Mouse (Mus musculus): ENCODE results near the gene Slc35f2. TPM values are rescaled to one million over a fixed set of nuclear protein-coding genes. Genes with fewer than 3 reads are reported as not detected.
A peak's percentile ranks its signal among the peaks of the same experiment; 100 is the strongest.

Gene Slc35f2
- polyA plus RNA-seq, 1 experiment from 2014 or later, result 0.30 TPM

DNA sequence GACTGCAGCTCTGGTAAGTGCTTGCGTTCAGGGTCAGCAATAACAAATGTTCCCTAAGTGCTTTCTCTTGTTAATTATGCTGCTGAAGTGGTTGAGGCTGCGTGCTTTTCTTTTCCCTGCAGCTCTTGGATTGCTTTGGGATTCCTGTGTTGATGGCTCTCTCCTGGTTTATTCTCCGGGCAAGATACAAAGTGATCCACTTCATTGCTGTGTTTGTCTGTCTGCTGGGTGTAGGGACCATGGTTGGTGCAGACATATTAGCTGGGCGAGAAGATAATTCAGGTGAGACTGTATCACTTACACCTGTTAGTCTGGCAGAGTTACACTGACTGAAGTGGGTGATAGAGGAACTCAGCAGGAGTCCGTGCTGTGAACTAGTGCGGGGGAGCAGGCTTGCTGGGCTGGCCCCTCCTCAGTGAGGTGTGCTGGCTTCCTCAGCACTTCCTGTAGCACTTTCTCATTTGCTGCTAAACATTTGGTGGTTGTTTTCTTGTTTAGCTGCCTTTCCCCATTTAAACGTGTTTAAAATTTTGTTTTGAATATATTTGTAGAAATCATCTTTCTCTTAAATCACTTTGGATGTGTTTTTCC is 35.3 kb downstream of the Slc35f2 start:
- WGBS (ENCODE audit: insufficient replicate concordance), result 26% methylated on average over 7 of the region's 7 CpGs
- no peak overlapping the region for H3K27ac ChIP-seq (ENCODE audit: low read length)
- H3K4me1 ChIP-seq (ENCODE audit: control insufficient read depth, low read depth, low read length), result no peaks in the 10 kb centered on the region
- ATAC-seq (ENCODE audit: low read depth), result no peak
- no peak overlapping the region for H3K4me3 ChIP-seq (ENCODE audit: low read depth, low read length)
- no peaks in the 10 kb centered on the region for H3K9me3 ChIP-seq (replicated peaks; ENCODE audit: control insufficient read depth, low read length)
- H3K27me3 ChIP-seq (ENCODE audit: control insufficient read depth, insufficient read depth, low read depth, low read length), result no peaks in the 10 kb centered on the region
- H3K4me2 ChIP-seq (ENCODE audit: low read depth, low read length), result no peak overlapping the region
- no peaks in the 10 kb centered on the region for H3K36me3 ChIP-seq (ENCODE audit: control insufficient read depth, insufficient read depth)
- no peak overlapping the region for H3K9ac ChIP-seq (ENCODE audit: low read depth, low read length)

- Histone ChIP-seq H3K4me2 (ENCODE audit: low read depth, low read length) (no peak overlapping the region), H3K4me1 (ENCODE audit: control insufficient read depth, low read depth, low read length) (no peaks in the 10 kb centered on the region), H3K36me3 (ENCODE audit: control insufficient read depth, insufficient read depth) (no peaks in the 10 kb centered on the region), H3K4me3 (ENCODE audit: low read depth, low read length) (no peak overlapping the region), H3K9ac (ENCODE audit: low read depth, low read length) (no peak overlapping the region), H3K27ac (ENCODE audit: low read length) (no peak overlapping the region), H3K27me3 (ENCODE audit: control insufficient read depth, insufficient read depth, low read depth, low read length) (no peaks in the 10 kb centered on the region), H3K9me3 (replicated peaks; ENCODE audit: control insufficient read depth, low read length) (no peaks in the 10 kb centered on the region)
- WGBS (ENCODE audit: insufficient replicate concordance), result 74% methylated on average over 6 of the region's 6 CpGs
- ATAC-seq (ENCODE audit: low read depth), result no peak
Measured at GRCm38 (mm10) chr9:53813418-53813817, 42.1 kb downstream of the Slc35f2 start.

GRCm38 (mm10) chr9:53818760-53819159 is 47.4 kb downstream of the Slc35f2 start:
- Histone ChIP-seq H3K27ac (ENCODE audit: low read length) (no peak overlapping the region), H3K36me3 (ENCODE audit: control insufficient read depth, insufficient read depth) (no peaks in the 10 kb centered on the region), H3K9ac (ENCODE audit: low read depth, low read length) (no peak overlapping the region), H3K4me2 (ENCODE audit: low read depth, low read length) (no peak overlapping the region), H3K4me1 (ENCODE audit: control insufficient read depth, low read depth, low read length) (no peaks in the 10 kb centered on the region), H3K27me3 (ENCODE audit: control insufficient read depth, insufficient read depth, low read depth, low read length) (no peaks in the 10 kb centered on the region), H3K4me3 (ENCODE audit: low read depth, low read length) (no peak overlapping the region), H3K9me3 (replicated peaks; ENCODE audit: control insufficient read depth, low read length) (no peaks in the 10 kb centered on the region)
- WGBS (ENCODE audit: insufficient replicate concordance), result 12% methylated on average over 4 of the region's 4 CpGs
- no peak for ATAC-seq (ENCODE audit: low read depth)

DNA sequence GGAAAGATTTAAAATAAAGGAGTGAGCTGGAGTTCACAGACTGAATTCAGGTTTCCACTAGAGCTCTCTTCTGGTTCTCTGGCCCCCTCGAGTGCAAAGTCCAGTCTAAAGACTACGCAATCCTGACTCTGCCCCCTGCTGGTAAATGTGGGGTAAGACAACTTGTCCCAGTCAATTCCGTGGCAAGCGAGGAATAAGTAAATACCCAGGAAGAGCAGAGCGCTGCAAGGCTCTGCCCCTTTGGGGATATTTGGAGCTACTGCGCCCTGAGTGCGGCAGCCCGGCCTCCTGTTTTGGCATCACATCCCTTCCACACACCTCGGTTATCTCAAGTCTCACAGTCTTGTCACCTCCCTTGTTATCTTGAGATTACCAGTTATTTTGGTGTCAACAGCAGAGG is 54.0 kb downstream of the Slc35f2 start:
- H3K9ac ChIP-seq (ENCODE audit: low read depth, low read length), result no peak overlapping the region
- no peaks in the 10 kb centered on the region for H3K36me3 ChIP-seq (ENCODE audit: control insufficient read depth, insufficient read depth)
- 4% methylated on average over 9 of the region's 9 CpGs for WGBS (ENCODE audit: insufficient replicate concordance)
- no peak overlapping the region for H3K27ac ChIP-seq (ENCODE audit: low read length)
- H3K4me3 ChIP-seq (ENCODE audit: low read depth, low read length), result no peak overlapping the region
- no peaks in the 10 kb centered on the region for H3K9me3 ChIP-seq (replicated peaks; ENCODE audit: control insufficient read depth, low read length)
- H3K27me3 ChIP-seq (ENCODE audit: control insufficient read depth, insufficient read depth, low read depth, low read length), result no peaks in the 10 kb centered on the region
- no peak overlapping the region for H3K4me2 ChIP-seq (ENCODE audit: low read depth, low read length)
- ATAC-seq (ENCODE audit: low read depth), result no peak
- peaks cover 2% of the 10 kb centered on the region; the same call in 1 of the 2 replicates for H3K4me1 ChIP-seq (ENCODE audit: control insufficient read depth, low read depth, low read length)

- Histone ChIP-seq H3K9me3 (replicated peaks; ENCODE audit: control insufficient read depth, low read length) (no peaks in the 10 kb centered on the region), H3K27ac (ENCODE audit: low read length) (no peak overlapping the region), H3K4me2 (ENCODE audit: low read depth, low read length) (peak overlapping the region; percentile 51), H3K36me3 (ENCODE audit: control insufficient read depth, insufficient read depth) (no peaks in the 10 kb centered on the region), H3K4me3 (ENCODE audit: low read depth, low read length) (peak overlapping the region; percentile 47), H3K9ac (ENCODE audit: low read depth, low read length) (no peak overlapping the region), H3K4me1 (ENCODE audit: control insufficient read depth, low read depth, low read length) (peaks cover 2% of the 10 kb centered on the region; the same call in 1 of the 2 replicates), H3K27me3 (ENCODE audit: control insufficient read depth, insufficient read depth, low read depth, low read length) (no peaks in the 10 kb centered on the region)
- 14% methylated on average over 14 of the region's 14 CpGs for WGBS (ENCODE audit: insufficient replicate concordance)
- no peak for ATAC-seq (ENCODE audit: low read depth)
Measured at GRCm38 (mm10) chr9:53829081-53829865, 57.9 kb downstream of the Slc35f2 start.

GRCm38 (mm10) chr9:53829866-53830209 is 58.5 kb downstream of the Slc35f2 start:
- ATAC-seq (ENCODE audit: low read depth), result no peak
- no peak overlapping the region for H3K27ac ChIP-seq (ENCODE audit: low read length)
- H3K9ac ChIP-seq (ENCODE audit: low read depth, low read length), result no peak overlapping the region
- H3K9me3 ChIP-seq (replicated peaks; ENCODE audit: control insufficient read depth, low read length), result no peaks in the 10 kb centered on the region
- H3K27me3 ChIP-seq (ENCODE audit: control insufficient read depth, insufficient read depth, low read depth, low read length), result no peaks in the 10 kb centered on the region
- WGBS (ENCODE audit: insufficient replicate concordance), result 35% methylated on average over 2 of the region's 2 CpGs
- no peaks in the 10 kb centered on the region for H3K36me3 ChIP-seq (ENCODE audit: control insufficient read depth, insufficient read depth)
- H3K4me3 ChIP-seq (ENCODE audit: low read depth, low read length), result peak overlapping the region; percentile 47
- H3K4me1 ChIP-seq (ENCODE audit: control insufficient read depth, low read depth, low read length), result peaks cover 2% of the 10 kb centered on the region; the same call in 1 of the 2 replicates
- peak overlapping the region; percentile 51 for H3K4me2 ChIP-seq (ENCODE audit: low read depth, low read length)

GRCm38 (mm10) chr9:53835039-53835438 is 63.7 kb downstream of the Slc35f2 start:
- WGBS (ENCODE audit: insufficient replicate concordance), result 52% methylated on average over 3 of the region's 3 CpGs
- H3K36me3 ChIP-seq (ENCODE audit: control insufficient read depth, insufficient read depth), result no peaks in the 10 kb centered on the region
- no peak overlapping the region for H3K9ac ChIP-seq (ENCODE audit: low read depth, low read length)
- H3K4me3 ChIP-seq (ENCODE audit: low read depth, low read length), result no peak overlapping the region
- H3K27me3 ChIP-seq (ENCODE audit: control insufficient read depth, insufficient read depth, low read depth, low read length), result no peaks in the 10 kb centered on the region
- H3K4me2 ChIP-seq (ENCODE audit: low read depth, low read length), result no peak overlapping the region
- ATAC-seq (ENCODE audit: low read depth), result no peak
- H3K4me1 ChIP-seq (ENCODE audit: control insufficient read depth, low read depth, low read length), result no peaks in the 10 kb centered on the region
- no peaks in the 10 kb centered on the region for H3K9me3 ChIP-seq (replicated peaks; ENCODE audit: control insufficient read depth, low read length)
- no peak overlapping the region for H3K27ac ChIP-seq (ENCODE audit: low read length)

- ATAC-seq (ENCODE audit: low read depth), result no peak
- Histone ChIP-seq H3K4me3 (ENCODE audit: low read depth, low read length) (no peak overlapping the region), H3K4me1 (ENCODE audit: control insufficient read depth, low read depth, low read length) (no peaks in the 10 kb centered on the region), H3K36me3 (ENCODE audit: control insufficient read depth, insufficient read depth) (no peaks in the 10 kb centered on the region), H3K9me3 (replicated peaks; ENCODE audit: control insufficient read depth, low read length) (no peaks in the 10 kb centered on the region), H3K27me3 (ENCODE audit: control insufficient read depth, insufficient read depth, low read depth, low read length) (no peaks in the 10 kb centered on the region), H3K27ac (ENCODE audit: low read length) (no peak overlapping the region), H3K9ac (ENCODE audit: low read depth, low read length) (no peak overlapping the region), H3K4me2 (ENCODE audit: low read depth, low read length) (no peak overlapping the region)
- WGBS (ENCODE audit: insufficient replicate concordance), result 54% methylated on average over 4 of the region's 4 CpGs
Measured at GRCm38 (mm10) chr9:53835976-53836375, 64.6 kb downstream of the Slc35f2 start.

DNA sequence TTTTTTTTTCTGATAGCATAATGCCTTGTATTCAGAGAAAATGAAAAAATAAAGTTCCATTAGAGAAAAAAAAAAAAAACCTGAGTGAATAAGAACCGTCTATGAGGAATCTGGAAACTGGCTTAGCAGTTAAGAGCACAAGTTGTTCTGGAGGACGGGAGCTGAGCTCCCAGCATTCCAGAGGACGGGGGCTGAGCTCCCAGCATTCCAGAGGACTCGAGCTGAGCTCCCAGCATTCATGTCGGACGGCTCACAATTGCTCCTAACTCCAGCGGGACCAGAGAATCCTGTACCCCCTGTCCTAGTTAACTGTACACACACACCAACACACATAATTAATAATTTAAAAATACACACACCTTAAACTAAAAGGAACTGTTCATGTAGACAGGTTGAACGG is 67.5 kb downstream of the Slc35f2 start:
- H3K27me3 ChIP-seq (ENCODE audit: control insufficient read depth, insufficient read depth, low read depth, low read length), result no peaks in the 10 kb centered on the region
- no peak overlapping the region for H3K9ac ChIP-seq (ENCODE audit: low read depth, low read length)
- H3K9me3 ChIP-seq (replicated peaks; ENCODE audit: control insufficient read depth, low read length), result no peaks in the 10 kb centered on the region
- ATAC-seq (ENCODE audit: low read depth), result no peak
- H3K36me3 ChIP-seq (ENCODE audit: control insufficient read depth, insufficient read depth), result no peaks in the 10 kb centered on the region
- no peak overlapping the region for H3K4me2 ChIP-seq (ENCODE audit: low read depth, low read length)
- no peaks in the 10 kb centered on the region for H3K4me1 ChIP-seq (ENCODE audit: control insufficient read depth, low read depth, low read length)
- no peak overlapping the region for H3K27ac ChIP-seq (ENCODE audit: low read length)
- no peak overlapping the region for H3K4me3 ChIP-seq (ENCODE audit: low read depth, low read length)
- WGBS (ENCODE audit: insufficient replicate concordance), result 61% methylated on average over 8 of the region's 8 CpGs

Data from liver, embryonic 16.5 days (tissue).